Mouse (Mus musculus) ES-Bruce4 (cell line): ENCODE data around the gene Fam204a. TPM values are rescaled to one million over a fixed set of nuclear protein-coding genes. Genes with fewer than 3 reads are reported as not detected.
A peak's percentile ranks its signal among the peaks of the same experiment; 100 is the strongest.

Experiments used
- H3K27ac ChIP-seq: 2 replicates; pipeline ENCODE4 v1.5.1; 2012; ENCODE audit warnings: low read length, inconsistent platforms; ENCODE audit not compliant: insufficient read depth
- H3K27me3 ChIP-seq: 2 replicates; pipeline ENCODE4 v1.6.1; 2012; ENCODE audit warnings: mild to moderate bottlenecking, low read length, inconsistent platforms; ENCODE audit not compliant: control insufficient read depth, poor library complexity, insufficient read depth, severe bottlenecking
- H3K36me3 ChIP-seq: 2 replicates; pipeline ENCODE4 v1.6.1; 2012; ENCODE audit warnings: inconsistent platforms, mild to moderate bottlenecking, low read length, moderate library complexity; ENCODE audit not compliant: control insufficient read depth, poor library complexity, insufficient read depth, severe bottlenecking
- H3K4me1 ChIP-seq: one replicate; pipeline ENCODE4 v1.8.1; 2011; ENCODE audit warnings: low read length; ENCODE audit not compliant: control insufficient read depth, insufficient read depth
- H3K4me3 ChIP-seq: 2 replicates; pipeline ENCODE4 v1.5.1; 2011; ENCODE audit warnings: low read depth, mild to moderate bottlenecking, low read length
- H3K9ac ChIP-seq: 2 replicates; pipeline ENCODE4 v1.6.1; 2012; ENCODE audit warnings: low read depth, mild to moderate bottlenecking, inconsistent platforms; ENCODE audit not compliant: poor library complexity, severe bottlenecking
- H3K9me3 ChIP-seq: replicated peaks from 2 replicates; pipeline ENCODE4 v1.6.1; 2012; ENCODE audit warnings: mild to moderate bottlenecking, low read length, inconsistent platforms; ENCODE audit not compliant: control insufficient read depth, poor library complexity, insufficient read depth, severe bottlenecking
- CTCF ChIP-seq: IDR thresholded peaks from one replicate; pipeline ENCODE4 v1.8.1; 2011; ENCODE audit warnings: low read depth, low read length
- EP300 ChIP-seq: IDR thresholded peaks from 2 replicates; pipeline ENCODE4 v1.6.1; 2011; ENCODE audit warnings: low read depth, low read length; ENCODE audit not compliant: insufficient read depth
- POLR2A ChIP-seq: IDR thresholded peaks from one replicate; pipeline ENCODE4 v1.8.1; 2011; ENCODE audit warnings: low read length; ENCODE audit not compliant: insufficient read depth
- polyA plus RNA-seq: library from polyadenylated mRNA; stranded (reverse); fragments of >200 nt; gene quantifications from 2 replicates; pipeline ENCODE4 v1.2.4, GENCODE M21; 2011; ENCODE audit warnings: low read depth; ENCODE audit not compliant: missing spikeins, insufficient read depth, insufficient read length

The Fam204a gene
- 29.5 and 36.6 TPM in 2 replicates for polyA plus RNA-seq

DNA sequence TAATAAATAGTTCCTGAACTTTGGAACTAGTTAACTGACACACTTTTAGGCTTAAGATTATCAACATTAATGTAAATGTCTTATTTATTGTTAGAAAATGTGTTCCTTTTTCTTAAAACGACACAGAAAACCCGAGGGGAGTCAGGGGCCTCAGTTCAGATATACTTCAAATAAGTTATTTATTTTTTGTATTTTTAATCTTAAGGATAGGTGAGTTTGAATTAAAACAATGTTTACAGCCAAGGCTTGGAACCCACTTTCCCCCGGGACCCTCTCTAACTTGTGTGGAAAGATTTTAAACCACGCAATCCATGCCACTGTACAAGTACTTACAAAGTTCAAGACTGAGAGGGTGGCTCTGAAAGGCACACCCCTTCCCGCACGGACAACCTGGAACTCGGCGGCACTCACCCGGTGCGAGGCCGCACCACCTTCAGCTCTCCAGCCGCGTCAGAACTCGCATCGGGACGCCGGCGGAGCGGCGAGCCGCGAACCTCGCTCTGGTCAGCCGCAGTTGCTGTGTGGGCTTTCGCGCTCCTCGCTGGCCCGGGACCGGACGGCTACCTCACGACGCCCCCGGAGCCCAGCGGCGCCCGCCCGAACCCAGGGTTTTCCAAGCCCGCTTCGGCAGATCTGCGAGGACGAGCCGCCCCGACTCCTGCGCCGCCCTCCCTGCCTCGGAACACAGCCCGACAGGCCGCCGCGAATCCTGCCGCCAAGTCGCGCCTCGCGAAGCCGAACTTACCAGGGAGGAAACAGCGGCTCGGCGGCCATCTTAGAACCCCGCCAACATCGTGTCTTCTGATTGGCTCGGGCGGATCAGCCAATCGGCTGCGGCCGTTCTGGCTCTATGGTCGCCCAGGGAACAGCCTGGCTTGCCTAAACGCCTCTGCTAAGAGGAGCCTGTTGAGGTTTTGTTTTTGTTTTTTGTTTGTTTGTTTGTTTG, at the start of gene Fam204a:
Gene Fam204a (minus strand): TSS at position 803 of the 946 bp plus-strand sequence.
- Histone ChIP-seq H3K4me1 (no peaks in the 10 kb centered on the region), H3K27me3 (no peaks in the 10 kb centered on the region), H3K9ac (peak within 1 kb of the TSS; percentile 90), H3K27ac (no peak within 1 kb of the TSS), H3K36me3 (no peaks in the 10 kb centered on the region), H3K9me3 (no peaks in the 10 kb centered on the region), H3K4me3 (peak within 1 kb of the TSS; percentile 90)
- TF ChIP-seq EP300, result no peak
- TF ChIP-seq POLR2A, result peak; percentile 42
- no peak for TF ChIP-seq CTCF

DNA sequence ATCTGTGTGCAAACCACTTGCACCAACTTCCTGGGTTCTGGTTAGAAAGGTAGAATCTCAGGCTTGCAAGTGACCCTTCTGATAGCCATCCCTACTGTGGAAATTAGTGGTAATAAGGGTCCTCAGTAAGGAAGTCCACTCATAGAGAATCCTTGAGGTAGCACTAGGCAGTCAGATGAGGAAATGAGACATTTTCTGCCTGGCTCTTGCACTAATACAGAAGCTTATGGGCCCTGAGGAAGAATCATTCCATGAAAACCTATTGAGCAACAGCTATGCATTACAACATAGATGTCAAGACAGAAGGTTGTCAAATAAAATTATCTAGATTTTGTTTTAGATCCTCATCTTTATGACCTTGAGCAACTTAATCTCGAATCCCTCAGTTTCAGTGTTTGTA, 39.3 kb upstream of the Fam204a start:
- no peak overlapping the region for H3K27ac ChIP-seq
- no peaks in the 10 kb centered on the region for H3K36me3 ChIP-seq
- no peak overlapping the region for H3K9ac ChIP-seq
- no peak overlapping the region for H3K4me3 ChIP-seq
- TF ChIP-seq CTCF, result no peak
- TF ChIP-seq POLR2A, result no peak
- TF ChIP-seq EP300, result no peak
- no peaks in the 10 kb centered on the region for H3K27me3 ChIP-seq
- H3K4me1 ChIP-seq, result no peaks in the 10 kb centered on the region
- H3K9me3 ChIP-seq, result no peaks in the 10 kb centered on the region

DNA sequence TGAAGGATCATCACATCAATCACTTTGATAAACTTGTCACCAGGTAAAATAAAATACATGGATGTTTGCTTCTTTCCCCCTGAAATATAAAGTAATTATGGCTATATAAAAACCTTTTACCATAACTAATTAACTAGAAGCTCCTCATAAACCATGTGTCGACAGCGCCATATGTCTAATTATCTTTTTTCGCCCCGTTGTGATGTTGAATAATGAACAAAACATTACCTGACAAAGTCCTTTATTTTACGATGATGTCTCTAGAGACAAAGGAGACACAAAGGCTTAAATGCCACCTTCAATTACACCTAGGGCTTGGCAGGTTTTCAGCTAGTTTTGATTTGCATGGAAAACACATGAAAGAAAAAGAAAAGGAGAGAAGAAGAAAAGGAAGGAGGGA, 34.2 kb upstream of the Fam204a start:
- Histone ChIP-seq H3K9me3 (no peaks in the 10 kb centered on the region), H3K4me3 (no peak overlapping the region), H3K27me3 (no peaks in the 10 kb centered on the region), H3K9ac (no peak overlapping the region), H3K4me1 (no peaks in the 10 kb centered on the region), H3K36me3 (no peaks in the 10 kb centered on the region), H3K27ac (no peak overlapping the region)
- TF ChIP-seq POLR2A (no peak), EP300 (no peak), CTCF (no peak)

DNA sequence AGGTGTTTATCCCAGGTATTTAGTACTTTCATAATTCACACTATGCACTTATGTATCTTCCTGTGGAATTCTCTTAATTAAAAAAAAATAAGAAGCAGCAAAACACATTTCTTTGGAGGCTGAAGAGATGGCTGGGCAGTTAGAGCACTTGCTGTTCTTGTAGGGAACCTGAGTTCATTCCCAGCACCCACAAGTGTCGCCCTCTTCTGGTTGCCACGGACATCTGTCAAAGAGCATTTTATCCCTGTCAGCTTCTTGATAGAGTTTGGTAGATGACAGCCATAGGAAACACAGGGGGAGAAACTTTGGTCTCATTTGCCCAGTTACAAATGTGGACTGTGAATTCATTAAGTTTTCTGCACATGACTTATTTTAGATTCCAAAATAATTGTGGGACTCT, 25.5 kb upstream of the Fam204a start:
- Histone ChIP-seq H3K36me3 (no peaks in the 10 kb centered on the region), H3K27ac (no peak overlapping the region), H3K4me1 (no peaks in the 10 kb centered on the region), H3K9me3 (no peaks in the 10 kb centered on the region), H3K9ac (no peak overlapping the region), H3K4me3 (no peak overlapping the region), H3K27me3 (no peaks in the 10 kb centered on the region)
- peak; percentile 20 for TF ChIP-seq CTCF
- TF ChIP-seq POLR2A, result no peak

- no peaks in the 10 kb centered on the region for H3K9me3 ChIP-seq
- H3K9ac ChIP-seq, result no peak overlapping the region
- H3K4me1 ChIP-seq, result no peaks in the 10 kb centered on the region
- H3K27ac ChIP-seq, result no peak overlapping the region
- no peaks in the 10 kb centered on the region for H3K36me3 ChIP-seq
- no peaks in the 10 kb centered on the region for H3K27me3 ChIP-seq
- TF ChIP-seq CTCF (no peak), POLR2A (no peak), EP300 (no peak)
- no peak overlapping the region for H3K4me3 ChIP-seq
Observed at GRCm38 (mm10) chr19:60251197-60251596, 24.7 kb upstream of the Fam204a start.

GRCm38 (mm10) chr19:60245250-60245649, 18.7 kb upstream of the Fam204a start:
- Histone ChIP-seq H3K27ac (no peak overlapping the region), H3K4me1 (no peaks in the 10 kb centered on the region), H3K27me3 (no peaks in the 10 kb centered on the region), H3K9me3 (no peaks in the 10 kb centered on the region), H3K9ac (no peak overlapping the region), H3K4me3 (no peak overlapping the region), H3K36me3 (no peaks in the 10 kb centered on the region)
- no peak for TF ChIP-seq CTCF
- TF ChIP-seq POLR2A, result no peak
- TF ChIP-seq EP300, result no peak
